Mouse (Mus musculus): ENCODE results near the gene Pum1.
"Not testable (repeated sequence)": the region's sequence is repeated elsewhere in the genome, so short reads cannot be mapped to it uniquely, and the experiment has no call there.

Pum1 gene

GRCm38 (mm10) chr4:130668991-130669390 lies 5.9 kb downstream of the Pum1 start:
- DNase-seq: no peak

DNA sequence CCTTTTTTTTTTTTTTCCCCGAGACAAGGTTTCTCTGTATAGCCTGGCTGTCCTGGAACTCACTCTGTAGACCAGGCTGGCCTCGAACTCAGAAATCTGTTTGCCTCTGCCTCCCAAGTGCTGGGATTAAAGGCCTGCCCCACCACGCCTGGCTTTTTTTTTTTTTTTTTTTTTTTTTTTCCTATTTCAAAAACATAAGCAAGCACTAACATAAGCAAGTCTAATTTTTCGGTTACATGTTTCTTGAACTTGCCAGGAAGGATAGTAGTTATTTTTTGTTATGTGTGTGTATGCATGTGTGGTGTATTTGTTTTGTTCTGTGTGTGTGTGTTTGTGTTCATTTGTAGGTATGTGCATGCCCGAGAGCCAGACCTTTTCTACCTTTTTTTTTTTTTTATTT lies 6.9 kb downstream of the Pum1 start:
- not testable (repeated sequence) for DNase-seq

GRCm38 (mm10) chr4:130671079-130671845 lies 8.1 kb downstream of the Pum1 start:
- DNase-seq: no peak

GRCm38 (mm10) chr4:130672161-130672560 lies 9.0 kb downstream of the Pum1 start:
- no peak for DNase-seq

DNA sequence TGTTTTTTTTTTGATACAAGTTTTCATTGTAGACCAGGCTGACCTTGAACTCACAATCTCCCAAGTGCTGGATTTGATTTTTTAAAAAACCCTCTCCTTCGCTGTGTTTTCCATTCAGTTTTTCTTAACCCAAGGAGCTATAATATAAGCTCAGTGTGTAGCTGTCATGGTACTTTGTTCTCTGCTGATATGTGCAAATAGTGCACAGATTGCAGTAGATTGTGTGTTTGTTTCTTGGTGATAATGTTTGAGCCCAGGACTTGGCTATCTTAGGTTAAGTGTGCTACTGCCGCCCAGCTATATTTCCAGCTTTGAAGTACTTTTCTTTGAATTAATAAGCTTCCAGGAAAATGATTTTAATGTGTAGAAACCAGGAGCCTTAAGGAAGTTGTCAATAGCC lies 13.6 kb downstream of the Pum1 start:
- no peak for DNase-seq

- DNase-seq: no peak
These were observed 15.0 kb downstream of the Pum1 start for GRCm38 (mm10) chr4:130678149-130678548.

DNA sequence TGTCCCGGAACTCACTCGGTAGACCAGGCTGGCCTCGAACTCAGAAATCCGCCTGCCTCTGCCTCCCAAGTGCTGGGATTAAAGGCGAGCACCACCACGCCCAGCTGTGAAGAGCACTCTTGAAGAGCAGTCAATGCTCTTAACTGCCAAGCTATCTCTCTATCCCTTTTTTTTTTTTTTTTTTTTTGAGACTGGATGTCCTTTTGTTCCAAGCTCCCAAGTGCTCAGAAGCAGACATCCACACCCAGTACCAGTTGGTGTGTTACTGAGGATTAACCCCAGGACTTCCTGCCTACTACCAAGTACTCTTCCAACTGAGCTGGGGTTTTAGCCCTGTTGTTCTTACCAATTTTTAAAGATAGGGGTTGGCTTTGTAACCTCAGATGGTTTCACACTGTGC lies 17.6 kb downstream of the Pum1 start:
- DNase-seq: no peak

- DNase-seq: not testable (repeated sequence)
These were observed 19.9 kb downstream of the Pum1 start for GRCm38 (mm10) chr4:130683051-130683450.

GRCm38 (mm10) chr4:130693936-130694335 lies 30.8 kb downstream of the Pum1 start:
- no peak for DNase-seq

DNA sequence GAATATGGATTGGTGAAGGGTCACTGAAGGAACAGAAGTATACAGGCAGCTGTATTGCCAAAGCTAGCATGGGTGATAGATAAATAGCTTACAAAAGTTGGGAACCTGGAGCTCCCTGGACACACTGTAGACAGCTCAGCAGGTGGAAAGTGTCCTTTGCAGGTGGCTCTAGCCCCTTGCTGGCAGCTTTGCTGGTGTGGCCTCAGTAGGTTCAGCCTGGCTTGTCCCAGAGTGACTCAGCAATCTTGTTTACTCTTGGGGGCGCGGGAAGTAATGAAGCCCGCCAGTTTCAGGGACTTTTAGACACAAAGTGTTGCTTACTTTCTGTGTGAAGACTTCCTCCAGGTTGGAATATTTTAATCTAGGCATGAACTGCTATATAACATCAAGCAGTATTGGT lies 31.9 kb downstream of the Pum1 start:
- no peak for DNase-seq

DNA sequence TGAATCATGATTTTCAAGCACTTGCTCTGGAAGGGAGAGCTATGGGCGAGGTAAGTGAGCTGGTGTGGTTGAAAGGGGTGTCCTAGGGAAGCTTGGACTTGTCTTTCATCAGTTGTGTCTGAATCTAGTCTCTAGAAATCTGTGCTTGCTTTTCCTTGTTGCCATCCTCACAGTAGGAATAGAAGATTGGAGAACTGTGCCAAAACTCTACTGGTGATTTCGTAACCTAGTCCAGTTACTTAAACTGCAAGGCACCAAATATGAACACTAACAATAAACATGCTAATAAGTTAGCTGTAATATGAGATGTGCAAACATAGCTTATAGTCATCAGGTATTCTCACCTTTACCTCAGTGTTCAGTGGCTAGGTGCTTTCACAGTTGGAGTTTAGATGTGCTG lies 37.9 kb downstream of the Pum1 start:
- peak in 1 of 2 experiments; percentile 36 for DNase-seq

DNA sequence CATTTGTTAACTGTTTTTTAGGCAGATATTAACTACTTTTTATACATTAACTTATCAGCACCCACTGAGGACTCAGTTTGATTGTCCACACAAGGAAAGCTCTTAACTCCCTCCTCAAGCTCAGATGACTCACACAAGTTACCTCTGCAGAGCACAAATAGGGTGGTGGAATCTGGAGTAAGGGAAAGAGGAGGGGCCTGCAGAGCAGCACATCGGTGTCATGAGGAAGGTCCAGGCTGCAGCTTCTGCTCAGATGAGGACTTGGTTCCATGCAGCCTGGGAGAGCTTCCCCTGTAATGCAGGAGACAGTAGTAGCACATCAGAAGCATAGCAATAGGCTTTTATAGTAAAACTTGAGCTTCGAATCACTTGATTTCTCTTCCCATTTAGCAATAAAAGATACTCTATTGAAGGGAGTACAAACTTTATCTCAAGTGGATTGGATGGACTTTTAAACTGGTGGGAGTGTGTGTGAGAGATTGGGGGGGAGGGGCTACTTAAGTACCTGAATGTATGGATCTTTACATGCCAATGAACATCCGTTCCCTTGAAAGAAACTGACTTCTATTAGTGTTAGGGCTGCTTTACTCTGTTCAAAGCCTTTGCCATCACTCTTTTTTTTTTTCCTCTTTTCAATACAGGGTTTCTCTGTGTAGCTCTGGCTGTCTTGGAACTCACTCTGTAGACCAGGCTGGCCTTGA lies 39.9 kb downstream of the Pum1 start:
- DNase-seq: no peak

- no peak for DNase-seq
These were observed 40.5 kb downstream of the Pum1 start for GRCm38 (mm10) chr4:130703601-130704000.

- no peak for DNase-seq
These were observed 41.5 kb downstream of the Pum1 start for GRCm38 (mm10) chr4:130704615-130705014.

GRCm38 (mm10) chr4:130706215-130707000 lies 43.3 kb downstream of the Pum1 start:
- DNase-seq: no peak

DNA sequence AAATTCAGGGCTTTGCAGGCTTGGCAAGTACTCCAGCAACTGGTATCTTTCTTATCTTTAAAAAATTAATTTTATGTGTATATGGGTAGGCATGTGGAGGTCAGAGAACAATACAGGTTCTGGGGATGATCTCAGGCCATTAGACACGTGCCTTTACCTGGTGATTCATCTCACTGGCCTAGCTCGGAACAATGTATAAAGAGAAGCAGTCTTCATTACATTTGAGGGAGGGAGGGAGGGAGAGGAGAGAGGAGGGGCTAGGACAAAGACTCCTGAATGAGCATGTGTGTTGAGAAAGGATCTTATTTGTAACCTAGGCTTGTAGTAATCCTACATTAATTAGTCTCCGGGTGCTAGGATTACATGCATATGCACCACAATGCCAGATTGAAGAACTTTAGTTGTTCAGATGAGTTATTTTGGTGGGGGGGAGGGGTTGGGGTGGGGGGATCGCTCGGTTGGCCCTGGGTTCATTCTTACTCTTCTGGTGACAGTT lies 48.3 kb downstream of the Pum1 start:
- no peak for DNase-seq

DNA sequence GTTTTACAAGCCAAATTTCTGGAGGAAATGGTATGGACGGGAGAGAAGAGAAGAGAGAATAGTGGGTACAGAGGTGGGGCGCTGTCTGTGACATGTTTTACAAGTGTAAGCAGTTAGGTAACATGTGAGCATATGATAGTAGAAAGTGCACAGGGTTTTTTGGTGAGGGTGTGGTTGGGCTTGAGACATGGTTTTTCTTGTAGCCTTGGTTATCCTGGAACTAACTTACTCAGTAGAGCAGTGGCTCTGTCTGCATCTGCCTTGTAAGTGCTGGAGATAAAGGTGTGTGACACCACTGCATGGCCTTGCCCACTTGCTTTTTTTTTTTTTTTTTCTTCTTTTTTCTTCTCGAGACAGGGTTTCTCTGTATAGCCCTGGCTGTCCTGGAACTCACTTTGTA lies 49.2 kb downstream of the Pum1 start:
- DNase-seq: no peak

GRCm38 (mm10) chr4:130713430-130713829 lies 50.3 kb downstream of the Pum1 start:
- DNase-seq: no peak

GRCm38 (mm10) chr4:130715126-130715525 lies 52.0 kb downstream of the Pum1 start:
- no peak for DNase-seq

- no peak for DNase-seq
These were observed 52.5 kb downstream of the Pum1 start for GRCm38 (mm10) chr4:130715623-130716022.

DNA sequence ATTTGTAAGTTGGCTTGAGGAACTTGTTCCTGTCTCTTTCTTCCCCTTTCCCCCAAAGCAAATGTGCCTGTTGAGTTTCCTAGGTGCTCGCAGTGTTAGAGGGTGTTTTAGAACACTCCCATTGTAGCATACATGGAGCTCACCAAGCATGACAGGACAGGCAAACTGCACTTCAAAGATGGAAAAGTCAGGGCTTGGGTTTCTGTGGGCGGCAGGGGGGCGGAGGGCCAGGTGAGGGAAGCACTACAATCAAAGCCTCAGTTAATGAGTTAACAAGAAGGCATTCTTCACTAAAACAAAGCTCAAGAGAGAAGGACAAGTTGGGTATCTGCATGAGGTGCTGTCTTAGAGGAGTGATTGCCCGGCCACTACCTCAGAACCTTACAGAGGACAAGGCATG lies 56.2 kb downstream of the Pum1 start:
- DNase-seq: no peak

- DNase-seq: no peak
These were observed 59.5 kb downstream of the Pum1 start for GRCm38 (mm10) chr4:130722607-130723006.

DNA sequence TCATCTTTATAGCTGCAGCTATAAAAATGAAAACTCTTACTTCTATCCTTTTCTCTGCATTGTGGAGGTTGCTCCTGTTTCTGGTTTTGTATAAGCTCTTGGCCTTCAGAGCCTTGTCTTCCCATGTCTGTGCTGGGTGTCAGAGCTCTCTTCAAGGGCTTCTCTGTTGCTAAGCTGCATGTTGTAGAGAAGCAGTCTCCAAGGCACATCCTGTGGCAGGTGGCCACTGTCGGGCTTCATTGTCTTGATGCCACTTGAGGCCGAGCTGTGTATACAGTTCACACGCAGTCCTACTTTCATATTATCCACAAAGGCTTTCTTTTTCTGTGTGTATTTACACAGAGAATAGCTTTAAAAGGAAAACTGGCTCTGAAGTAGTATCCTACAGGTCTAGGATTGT lies 63.0 kb downstream of the Pum1 start:
- DNase-seq: peak; percentile 26 to 44

Data from cerebellum, postnatal 14 days (tissue).